Mouse (Mus musculus): Measurements from ENCODE around the gene Nmbr.

GRCm38 (mm10) chr10:14718114-14718513, 12.7 kb downstream of the Nmbr start, which contains the start of gene Gje1:
- TF ChIP-seq CTCF (conservative IDR thresholded peaks at IDR 0.05; ENCODE audit: low read length) (no peak), NANOG (IDR thresholded peaks at IDR 0.05; ENCODE audit: borderline replicate concordance, low read length) (no peak)

All from E14TG2a.4 (cell line).